Mouse (Mus musculus) adrenal gland, adult 8-10 months (tissue): Measurements from ENCODE around the gene Myh8. TPM values are rescaled to one million over a fixed set of nuclear protein-coding genes. Genes with fewer than 3 reads are reported as not detected.
A peak's percentile ranks its signal among the peaks of the same experiment; 100 is the strongest.

Experiments used
- DNase-seq: peaks from one replicate; pipeline ENCODE4 v3.0.0; 2022
- total RNA-seq, 4 experiments: library from RNA; stranded (reverse); gene quantifications; 2 replicates each; pipeline ENCODE4 v1.2.4; 2022

The Myh8 gene
- total RNA-seq = not detected

DNA sequence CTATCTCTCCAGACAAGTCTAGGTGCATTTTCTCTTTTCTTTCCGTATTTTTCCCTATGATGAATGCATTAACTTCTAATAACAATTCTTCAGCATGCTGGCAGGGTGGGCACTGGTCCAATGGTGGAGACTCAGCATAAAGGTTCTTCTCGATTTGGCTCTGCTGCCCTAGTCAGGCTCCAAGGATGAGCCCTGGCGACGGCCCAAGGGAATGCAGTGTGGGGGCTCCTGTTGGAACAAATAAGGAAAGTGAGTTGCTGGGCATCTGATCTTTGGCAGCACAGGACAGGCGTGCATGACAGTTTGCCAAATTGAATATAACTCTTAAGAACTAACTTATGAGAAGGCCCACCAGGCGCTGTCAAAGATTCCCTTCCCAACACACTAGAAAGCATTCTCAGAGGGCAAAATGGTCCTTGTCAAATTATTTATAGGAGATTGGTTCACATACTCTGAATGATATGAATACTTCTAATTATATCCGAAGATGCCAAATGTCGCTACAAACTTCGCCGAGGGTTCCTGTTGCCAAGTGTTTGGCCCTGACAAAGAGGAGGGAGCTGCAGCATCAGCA, at the start of gene Myh8:
Myh8 (plus strand) TSS at position 524 of the 574 bp plus-strand sequence.
- no peak for DNase-seq

GRCm38 (mm10) chr11:67228731-67229130, 48.2 kb upstream of the Myh8 start:
- DNase-seq = no peak

GRCm38 (mm10) chr11:67229166-67229565, 47.8 kb upstream of the Myh8 start:
- no peak for DNase-seq

DNA sequence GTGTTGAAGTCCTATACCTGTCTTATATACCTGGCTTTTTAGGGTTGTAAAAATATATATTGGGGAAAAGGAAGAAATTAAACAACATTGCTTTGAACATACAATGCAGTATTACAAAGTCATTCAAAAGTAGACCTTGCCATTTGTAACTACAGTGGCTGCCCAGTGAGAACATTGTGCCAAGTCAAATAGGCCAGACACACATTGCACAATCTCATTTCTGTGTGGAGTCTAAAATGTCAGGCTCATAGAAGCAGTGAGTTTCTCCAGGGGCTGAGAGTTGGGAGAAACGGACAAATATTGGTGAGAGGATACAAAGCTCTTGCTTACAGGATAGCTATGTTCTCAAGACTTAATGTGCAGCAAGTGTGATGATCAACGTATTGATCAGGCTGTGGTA, 47.0 kb upstream of the Myh8 start:
- DNase-seq = peak; percentile 29

DNA sequence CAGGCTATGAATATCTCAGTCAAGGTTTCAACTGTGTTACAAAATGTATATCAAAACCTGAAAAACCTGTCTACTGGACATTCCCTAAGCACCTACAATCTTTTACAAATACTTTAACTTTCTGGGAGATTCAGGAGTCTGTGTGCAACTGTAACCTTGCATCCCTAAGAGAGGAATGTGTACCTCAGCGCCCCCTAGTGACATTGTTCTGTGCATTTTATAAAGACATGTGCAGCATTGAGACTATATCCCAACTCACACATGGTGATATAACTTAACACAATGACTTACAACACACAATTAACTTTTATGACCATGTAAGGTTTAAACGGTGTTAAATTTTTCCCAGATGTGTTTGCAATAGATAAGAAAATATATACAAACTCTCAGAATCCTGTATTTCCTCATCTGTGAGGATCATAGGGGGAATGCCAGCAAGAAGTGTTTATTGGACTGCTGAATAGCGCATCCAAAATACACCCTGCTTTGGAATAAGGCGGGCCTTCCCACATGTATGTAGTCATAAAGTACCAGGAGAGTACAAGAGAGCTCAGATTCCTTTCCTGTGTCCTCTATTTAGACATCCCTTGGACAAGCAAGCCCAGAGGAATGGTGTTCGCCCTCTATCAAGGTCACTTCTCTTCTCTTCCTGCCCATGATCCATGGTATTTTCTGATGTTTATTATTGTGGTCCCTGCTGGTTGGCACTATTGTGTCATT, 41.1 kb upstream of the Myh8 start:
- peak; percentile 20 for DNase-seq

DNA sequence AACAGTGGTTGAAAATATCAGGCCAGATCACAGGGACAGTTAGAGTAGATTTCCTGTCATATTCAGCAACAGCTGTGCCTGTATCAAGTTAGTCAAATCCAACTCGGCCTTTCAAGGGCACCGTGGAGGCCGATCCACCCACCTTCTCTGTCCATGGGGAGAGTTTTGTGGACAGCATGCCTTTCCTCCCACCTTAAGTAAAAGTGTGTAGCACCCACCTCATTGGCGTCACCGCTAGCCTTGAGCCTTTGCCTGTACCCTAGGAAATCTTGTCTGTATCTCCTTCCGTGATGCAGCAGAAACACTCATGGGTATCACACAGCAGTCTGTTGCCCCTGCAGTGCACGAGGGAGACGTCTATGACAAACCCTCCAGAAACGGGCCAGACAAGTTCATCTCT, 40.1 kb upstream of the Myh8 start:
- DNase-seq = no peak

- DNase-seq = no peak
Measured at GRCm38 (mm10) chr11:67237481-67238079, 39.3 kb upstream of the Myh8 start, which contains the start of gene Myh4. TSS of gene Myh4 (plus strand) at chr11:67238029.

DNA sequence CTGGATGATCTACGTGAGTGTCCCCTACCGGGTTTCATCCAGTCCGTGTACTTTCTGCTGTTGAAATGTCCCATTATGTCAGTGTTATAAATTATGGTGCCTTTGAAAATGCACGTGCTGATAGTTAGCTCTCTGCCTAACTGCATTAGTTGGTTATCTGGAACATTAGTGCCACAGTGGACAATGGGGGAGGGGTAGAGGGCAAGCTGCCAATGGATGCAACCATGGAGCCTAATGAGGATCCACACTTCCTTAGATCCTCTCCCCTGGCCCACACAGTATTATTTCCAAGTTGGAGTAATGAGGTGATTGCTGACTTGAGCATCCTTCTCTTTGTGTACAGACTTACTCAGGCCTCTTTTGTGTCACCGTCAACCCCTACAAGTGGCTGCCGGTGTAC, 35.9 kb upstream of the Myh8 start:
- DNase-seq = no peak

DNA sequence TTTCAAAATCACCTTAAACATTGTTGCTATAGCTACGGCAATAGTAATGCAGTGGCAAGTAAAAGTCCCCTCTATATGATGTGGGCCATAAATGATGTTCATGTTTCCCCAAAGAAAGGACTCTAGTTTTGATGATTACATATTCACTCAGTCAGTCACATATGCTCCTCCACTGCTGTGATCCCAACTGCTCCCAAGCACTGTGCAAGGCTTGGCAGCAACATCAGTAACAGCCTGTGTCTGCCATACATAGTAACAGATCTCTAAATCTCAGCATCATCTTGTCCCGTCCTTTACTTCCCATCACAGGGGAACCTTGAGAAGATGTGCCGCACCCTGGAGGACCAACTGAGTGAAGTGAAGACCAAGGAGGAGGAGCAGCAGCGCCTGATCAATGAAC, 23.2 kb upstream of the Myh8 start:
- DNase-seq = no peak

DNA sequence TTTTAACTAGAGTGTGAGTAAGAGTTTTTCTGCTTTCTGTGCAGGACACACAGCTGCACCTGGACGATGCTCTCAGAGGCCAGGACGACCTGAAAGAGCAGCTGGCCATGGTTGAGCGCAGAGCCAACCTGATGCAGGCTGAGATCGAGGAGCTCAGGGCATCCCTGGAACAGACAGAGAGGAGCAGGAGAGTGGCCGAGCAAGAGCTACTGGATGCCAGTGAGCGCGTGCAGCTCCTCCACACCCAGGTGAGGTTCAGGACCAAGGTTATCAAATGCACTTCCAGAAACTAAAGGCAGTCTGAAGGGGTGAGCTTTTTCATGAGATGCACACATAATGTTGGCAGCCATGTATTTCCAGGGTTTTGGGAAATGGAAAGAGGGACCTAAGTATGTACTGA, 19.9 kb upstream of the Myh8 start:
- no peak for DNase-seq

DNA sequence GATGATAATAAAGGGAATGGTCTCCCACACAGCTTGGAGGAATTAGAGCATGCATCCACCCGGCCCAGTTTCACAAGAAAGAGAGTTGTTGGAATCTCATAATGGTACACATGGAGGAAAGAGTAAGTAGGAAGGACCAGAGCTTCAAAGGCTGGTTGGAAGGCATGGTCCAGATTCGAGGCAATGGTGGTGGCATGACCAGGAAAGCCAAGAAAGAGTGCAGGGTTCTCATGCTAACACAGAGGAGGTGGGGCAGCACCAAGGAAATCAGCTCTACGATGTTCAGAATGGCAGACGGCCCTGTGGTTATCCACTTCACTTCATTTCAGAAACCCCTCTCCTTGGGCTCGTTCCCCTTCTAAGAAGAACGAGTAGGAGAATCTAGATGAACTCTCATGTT, 16.0 kb upstream of the Myh8 start:
- DNase-seq = no peak

GRCm38 (mm10) chr11:67293440-67293839, 16.5 kb downstream of the Myh8 start:
- no peak for DNase-seq

GRCm38 (mm10) chr11:67313733-67314452, 37.0 kb downstream of the Myh8 start:
- no peak for DNase-seq

- no peak for DNase-seq
Measured at GRCm38 (mm10) chr11:67321358-67321757, 44.4 kb downstream of the Myh8 start, which contains the start of gene Myh13. TSS of gene Myh13 (plus strand) at chr11:67321658.

GRCm38 (mm10) chr11:67326536-67326935, 49.6 kb downstream of the Myh8 start:
- DNase-seq = no peak

DNA sequence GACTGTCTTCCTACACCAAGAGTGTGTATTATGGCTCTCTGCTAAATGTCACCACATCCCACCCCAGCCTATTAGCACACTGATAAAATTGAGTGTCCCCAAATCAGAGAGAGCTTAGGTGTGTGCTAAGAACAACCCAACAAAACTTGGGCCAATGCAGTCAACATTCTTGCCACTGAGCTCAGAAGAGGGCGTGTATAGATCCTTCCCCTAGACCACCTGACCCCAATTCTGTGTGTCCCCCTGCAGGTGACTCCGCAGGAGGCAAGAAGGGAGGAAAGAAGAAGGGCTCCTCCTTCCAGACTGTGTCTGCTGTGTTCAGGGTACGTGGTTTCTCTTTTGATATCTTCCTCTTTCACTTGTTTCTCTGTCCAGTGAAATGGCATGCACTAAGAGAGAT, 67.6 kb downstream of the Myh8 start:
- DNase-seq = no peak

DNA sequence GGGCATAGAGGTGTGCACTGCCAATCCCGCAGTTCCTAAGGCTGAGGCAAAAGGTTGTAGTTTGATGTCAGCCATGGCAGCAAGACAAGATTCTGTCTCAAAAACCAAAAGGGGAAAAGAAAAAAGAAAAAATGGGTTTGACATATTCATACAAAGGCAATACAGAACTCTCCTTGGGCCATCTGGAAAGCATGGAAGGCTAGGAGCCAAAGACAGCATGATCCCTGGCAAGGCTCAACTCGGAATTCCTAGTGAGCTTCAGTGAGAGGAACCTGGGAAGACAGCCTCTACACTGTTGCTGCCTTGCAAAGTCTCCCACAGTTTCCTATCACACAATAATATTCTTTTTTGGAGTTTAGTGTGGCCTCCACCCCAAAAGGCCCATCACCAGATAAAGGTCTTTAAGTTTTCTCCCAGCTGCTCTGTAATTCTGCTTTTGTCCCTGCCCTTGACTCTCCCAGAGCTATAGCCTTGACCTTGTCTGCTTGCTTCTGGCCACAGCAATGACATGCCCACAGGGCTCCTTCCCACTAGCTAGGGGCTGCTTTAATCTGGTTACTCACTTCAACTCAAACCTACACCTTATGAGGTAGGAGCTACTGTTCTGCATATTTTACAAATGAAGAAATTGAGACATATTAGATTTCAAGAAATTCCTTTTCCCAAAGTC, 68.4 kb downstream of the Myh8 start:
- DNase-seq = no peak

DNA sequence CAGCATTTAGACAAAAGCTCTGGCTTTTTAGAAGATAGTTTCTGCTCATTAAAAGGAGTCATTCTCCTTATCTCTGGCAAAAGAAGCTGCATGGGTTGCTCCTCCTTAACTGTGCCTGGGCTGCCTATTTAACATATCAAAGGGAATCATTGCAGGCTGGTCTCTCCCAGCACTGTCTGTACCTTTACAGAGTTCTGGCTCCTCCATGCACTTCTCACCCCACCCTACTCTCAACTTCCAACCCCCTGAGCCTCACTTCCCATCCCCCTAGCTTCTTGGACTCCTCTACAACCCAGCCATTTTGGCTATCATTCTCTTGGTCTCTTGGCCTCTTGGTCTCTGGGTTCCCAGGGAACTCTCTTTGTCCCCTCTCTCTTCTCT, 68.9 kb downstream of the Myh8 start:
- DNase-seq = no peak

GRCm38 (mm10) chr11:67350153-67350768, 73.3 kb downstream of the Myh8 start:
- peak; percentile 51 for DNase-seq

GRCm38 (mm10) chr11:67353011-67353410, 76.1 kb downstream of the Myh8 start:
- no peak for DNase-seq

- no peak for DNase-seq
Measured at GRCm38 (mm10) chr11:67358031-67358430, 81.1 kb downstream of the Myh8 start.
